Mouse (Mus musculus): Measurements from ENCODE around the gene Arid5b.

Arid5b gene

GRCm38 (mm10) chr10:68269789-68270188 lies 8.8 kb downstream of the Arid5b start:
- DNase-seq (ENCODE audit: low spot score in 2 of 2), result no peak

GRCm38 (mm10) chr10:68268629-68269028 lies 9.9 kb downstream of the Arid5b start:
- DNase-seq (ENCODE audit: low spot score in 2 of 2), result no peak

GRCm38 (mm10) chr10:68263969-68264688 lies 14.4 kb downstream of the Arid5b start:
- DNase-seq (ENCODE audit: low spot score in 2 of 2), result no peak

DNA sequence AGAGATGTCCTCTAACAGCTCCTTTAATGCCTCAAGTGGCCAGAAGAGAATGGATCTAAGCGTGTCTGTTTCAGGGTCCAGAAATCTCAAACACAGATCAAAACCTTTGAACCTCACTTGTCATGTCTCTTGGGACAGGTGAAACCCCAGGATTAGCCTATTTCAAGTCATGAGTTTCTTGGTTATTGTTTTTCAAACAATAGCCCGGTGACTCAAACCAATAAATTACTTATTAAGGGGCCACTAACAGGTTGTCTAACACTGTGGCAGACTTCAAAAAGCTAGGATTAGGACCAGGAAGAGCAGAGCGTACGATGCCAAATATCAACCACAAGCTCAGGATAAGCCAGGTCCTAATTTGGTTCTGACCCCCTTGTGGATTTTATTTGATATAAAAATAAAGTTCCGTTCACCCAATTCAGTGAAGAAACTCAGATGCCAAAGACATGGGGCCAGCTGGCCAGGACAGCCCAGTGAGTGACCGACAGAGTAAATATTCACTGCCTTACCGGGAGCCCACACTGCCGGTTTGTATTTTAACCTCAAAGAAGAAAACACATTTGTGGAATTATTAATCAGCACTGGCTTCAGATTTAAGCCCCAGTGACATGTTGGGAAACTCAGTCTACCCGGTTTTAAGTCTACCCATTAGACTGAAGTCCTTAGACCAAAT lies 15.1 kb downstream of the Arid5b start:
- no peak for DNase-seq (ENCODE audit: low spot score in 2 of 2)

DNA sequence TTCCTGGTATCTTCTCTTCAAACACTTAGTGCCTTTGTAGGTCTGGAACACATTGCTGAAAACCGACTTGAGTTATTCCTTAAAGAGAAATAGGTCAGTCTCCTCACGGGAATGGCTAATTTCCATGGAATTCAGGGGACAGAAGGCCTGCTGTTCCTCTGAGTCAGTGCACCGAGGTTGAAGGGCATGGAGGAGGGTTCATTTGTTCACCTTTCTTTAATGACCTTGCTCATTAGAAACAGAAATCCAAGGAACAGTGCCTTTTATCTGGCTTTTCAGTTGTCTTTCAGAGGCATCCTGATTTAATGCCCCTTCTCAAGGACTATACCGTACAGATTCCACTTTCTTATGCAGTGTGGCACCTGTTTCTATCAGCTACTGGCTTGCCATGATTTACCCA lies 18.9 kb downstream of the Arid5b start:
- no peak for DNase-seq (ENCODE audit: low spot score in 2 of 2)

- no peak for DNase-seq (ENCODE audit: low spot score in 2 of 2)
These were observed 21.0 kb downstream of the Arid5b start for GRCm38 (mm10) chr10:68257358-68258056.

GRCm38 (mm10) chr10:68256134-68256533 lies 22.4 kb downstream of the Arid5b start:
- no peak for DNase-seq (ENCODE audit: low spot score in 2 of 2)

GRCm38 (mm10) chr10:68253452-68254117 lies 25.0 kb downstream of the Arid5b start:
- no peak for DNase-seq (ENCODE audit: low spot score in 2 of 2)

GRCm38 (mm10) chr10:68252650-68253049 lies 25.9 kb downstream of the Arid5b start:
- DNase-seq (ENCODE audit: low spot score in 2 of 2), result no peak

DNA sequence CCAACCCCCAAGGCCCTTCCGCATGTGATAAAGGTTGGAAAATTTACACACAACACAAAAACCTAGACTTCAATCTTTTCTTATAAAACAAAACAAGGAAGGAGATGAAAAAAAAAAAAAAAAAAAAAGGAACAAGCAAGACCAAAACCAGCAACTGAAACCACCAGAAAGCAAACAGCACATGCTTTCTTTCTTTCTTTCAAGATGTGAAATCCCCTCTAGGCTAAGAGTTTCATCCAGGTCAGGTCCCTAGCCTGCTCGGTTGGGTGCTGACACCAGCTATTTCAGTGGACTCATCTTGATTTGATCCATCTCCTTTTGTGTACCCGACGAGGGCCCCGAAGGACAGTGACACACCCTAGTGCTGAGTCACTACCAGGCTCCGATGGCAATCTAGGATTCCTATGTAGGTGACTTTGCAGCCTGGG lies 29.2 kb downstream of the Arid5b start:
- peak in 1 of 2 experiments; percentile 53 for DNase-seq (ENCODE audit: low spot score in 2 of 2)

DNA sequence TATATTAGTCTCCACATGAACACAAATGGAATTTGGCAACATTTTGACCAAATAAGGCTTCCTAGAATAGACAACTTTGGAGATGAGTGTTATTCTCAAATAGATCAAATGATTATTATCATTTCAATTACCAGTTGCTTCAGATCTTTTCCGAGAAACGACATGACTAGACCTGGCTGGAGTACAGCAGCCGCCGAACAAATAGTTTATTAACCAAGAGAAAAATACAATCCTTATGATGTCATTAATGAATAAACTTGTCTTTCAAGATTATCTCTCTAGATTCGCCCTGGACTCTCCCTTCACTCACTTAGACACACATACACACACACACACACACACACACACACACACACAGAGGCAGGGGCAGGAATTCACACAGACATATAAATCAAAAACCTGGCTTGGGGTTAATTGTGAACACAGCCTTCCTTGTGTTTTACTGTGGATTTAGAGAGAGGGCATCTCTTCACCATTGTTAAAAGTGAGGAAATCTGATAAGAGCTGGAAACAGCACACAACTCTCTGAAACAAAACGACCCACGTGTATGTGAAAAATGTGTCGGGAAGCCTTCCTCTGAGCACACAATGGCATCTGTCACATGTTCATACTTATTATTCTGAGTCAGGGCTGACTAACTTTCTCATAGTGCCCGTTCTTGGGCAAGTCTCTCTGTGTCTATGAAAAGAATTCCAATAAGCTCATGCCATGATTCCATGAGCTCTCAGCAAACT lies 30.1 kb downstream of the Arid5b start:
- no peak for DNase-seq (ENCODE audit: low spot score in 2 of 2)

DNA sequence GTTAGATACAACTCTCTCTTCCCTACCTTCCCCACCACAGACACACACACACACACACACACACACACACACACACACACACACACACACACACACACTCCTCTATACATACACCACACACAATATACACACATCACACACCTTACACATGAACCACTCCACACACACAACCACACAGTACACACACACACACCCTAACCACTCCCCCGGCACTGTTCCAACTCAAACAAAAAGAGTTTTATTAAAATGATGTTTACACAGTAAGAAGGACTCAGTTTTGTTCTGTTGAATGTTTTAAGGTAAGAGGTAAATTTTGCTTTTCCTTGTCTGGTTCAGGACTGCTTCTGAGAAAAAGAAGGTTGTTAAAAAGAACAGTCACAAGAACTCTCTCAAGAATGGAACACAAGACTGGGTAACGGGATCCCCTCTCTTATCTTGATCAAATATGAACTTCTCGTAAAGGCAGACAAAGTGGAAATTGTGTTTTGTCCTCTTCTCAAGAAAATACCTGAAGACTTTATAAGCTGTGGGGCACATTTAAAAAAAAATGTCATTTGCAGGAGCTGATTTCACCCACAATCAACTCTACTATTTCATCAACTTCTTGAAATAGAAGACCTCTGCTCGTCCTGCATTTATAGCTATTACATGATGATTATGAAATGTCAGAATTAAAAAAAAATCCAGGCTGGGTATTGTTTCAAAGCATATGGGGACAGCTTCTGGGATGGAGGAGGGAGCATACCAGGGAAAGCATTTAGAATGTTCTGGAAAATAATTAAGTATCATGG lies 30.9 kb downstream of the Arid5b start:
- no peak for DNase-seq (ENCODE audit: low spot score in 2 of 2)

- DNase-seq (ENCODE audit: low spot score in 2 of 2), result no peak
These were observed 31.8 kb downstream of the Arid5b start for GRCm38 (mm10) chr10:68246603-68247247.

DNA sequence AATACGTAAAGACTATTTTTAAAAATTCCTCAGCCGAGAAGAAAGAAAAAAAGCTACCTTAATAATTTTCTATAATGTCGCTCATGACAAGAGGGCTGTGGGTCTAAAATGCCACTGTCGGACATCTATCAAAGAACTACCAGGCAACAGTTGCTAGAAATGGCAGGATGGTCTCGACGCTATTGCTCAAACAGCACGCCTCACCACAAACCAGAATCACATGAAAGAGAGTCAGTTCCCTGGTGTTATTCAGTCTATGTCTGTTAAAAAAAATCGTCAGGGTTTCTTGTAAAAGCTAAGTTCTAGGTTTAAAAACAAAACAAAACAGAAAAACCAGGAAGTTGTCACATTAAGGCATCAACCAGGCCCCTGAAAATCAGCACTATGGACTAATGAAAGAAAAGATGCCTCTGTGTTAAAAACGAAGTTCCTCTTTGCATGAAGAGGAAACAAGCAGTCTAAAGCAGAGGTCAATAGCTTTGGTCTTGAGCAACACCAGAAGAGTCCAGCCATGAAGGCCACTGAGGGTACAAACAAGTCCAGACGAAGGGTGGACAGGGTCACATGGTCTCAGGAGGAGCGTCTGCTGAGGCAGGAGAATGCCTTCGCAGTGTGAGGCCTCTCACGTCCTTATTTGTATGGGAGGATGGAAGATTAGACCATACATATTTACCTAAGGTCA lies 37.6 kb downstream of the Arid5b start:
- no peak for DNase-seq (ENCODE audit: low spot score in 2 of 2)

GRCm38 (mm10) chr10:68240094-68240803 lies 38.3 kb downstream of the Arid5b start:
- no peak for DNase-seq (ENCODE audit: low spot score in 2 of 2)

DNA sequence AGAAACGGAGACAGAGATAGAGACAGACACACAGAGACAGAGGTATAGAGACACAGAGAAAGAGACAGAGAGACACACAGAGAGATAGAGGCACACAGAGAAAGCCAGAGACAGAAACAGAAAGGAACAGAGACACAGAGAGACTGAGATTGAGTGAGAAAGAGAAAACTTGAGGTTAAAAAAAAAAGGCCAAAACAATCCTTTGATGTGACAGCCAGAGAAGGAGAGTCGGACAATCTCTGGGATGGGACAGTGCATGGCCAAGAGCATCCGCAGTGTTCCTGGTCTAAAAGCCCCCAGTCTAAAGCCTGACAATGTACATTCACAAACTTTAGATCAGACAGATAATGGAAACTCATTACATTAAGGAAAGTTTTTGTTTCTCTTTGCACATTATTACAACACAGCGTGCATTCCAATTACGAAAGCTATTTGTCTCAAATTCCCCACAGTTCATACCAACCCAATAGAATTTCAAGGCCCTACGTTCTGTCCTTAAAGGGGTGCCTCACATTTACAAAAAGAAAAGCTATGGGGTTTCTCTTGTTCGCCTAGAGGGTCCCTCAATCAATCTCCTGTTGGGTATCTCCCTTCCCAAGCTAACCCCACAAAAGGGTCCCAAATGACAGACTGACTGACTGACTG lies 39.0 kb downstream of the Arid5b start:
- no peak for DNase-seq (ENCODE audit: low spot score in 2 of 2)

GRCm38 (mm10) chr10:68238707-68239425 lies 39.7 kb downstream of the Arid5b start:
- DNase-seq (ENCODE audit: low spot score in 2 of 2), result no peak

GRCm38 (mm10) chr10:68238182-68238581 lies 40.4 kb downstream of the Arid5b start:
- DNase-seq (ENCODE audit: low spot score in 2 of 2), result no peak
